Mouse (Mus musculus): ENCODE data around the gene Fgd5. TPM values are rescaled to one million over a fixed set of nuclear protein-coding genes. Genes with fewer than 3 reads are reported as not detected.

Gene Fgd5
- polyA plus RNA-seq, 2 experiments, result 1.5 to 1.6 TPM

- Histone ChIP-seq H3K4me2 (ENCODE audit: low read depth) (no peak overlapping the region), H3K36me3 (replicated peaks; ENCODE audit: control insufficient read depth, insufficient read depth, low read depth) (no peaks in the 10 kb centered on the region), H3K9ac (replicated peaks) (no peak overlapping the region), H3K9me3 (ENCODE audit: control insufficient read depth, low read length) (no peaks in the 10 kb centered on the region), H3K4me1 (replicated peaks; ENCODE audit: control insufficient read depth in 2 of 2, insufficient read depth in 2 of 2, low read length in 1 of 2) (no peaks in the 10 kb centered on the region), H3K27ac (no peak overlapping the region), H3K27me3 (ENCODE audit: control insufficient read depth, insufficient read depth, low read length) (no peaks in the 10 kb centered on the region), H3K4me3 (ENCODE audit: insufficient read depth in 1 of 2, low read depth in 2 of 2, low read length in 2 of 2) (no peak overlapping the region)
- TF ChIP-seq CTCF (IDR thresholded peaks at IDR 0.05; ENCODE audit: low read depth) (no peak), EP300 (IDR thresholded peaks at IDR 0.05; ENCODE audit: low read depth) (no peak)
- ATAC-seq (ENCODE audit: insufficient read depth) (no peak), DNase-seq (ENCODE audit: low read depth in 3 of 3, low spot score in 3 of 3) (no peak)
- 72% methylated on average over 6 of the region's 6 CpGs for WGBS (ENCODE audit: insufficient replicate concordance)
Measured at GRCm38 (mm10) chr6:92021506-92021905, 42.8 kb downstream of the Fgd5 start.

DNA sequence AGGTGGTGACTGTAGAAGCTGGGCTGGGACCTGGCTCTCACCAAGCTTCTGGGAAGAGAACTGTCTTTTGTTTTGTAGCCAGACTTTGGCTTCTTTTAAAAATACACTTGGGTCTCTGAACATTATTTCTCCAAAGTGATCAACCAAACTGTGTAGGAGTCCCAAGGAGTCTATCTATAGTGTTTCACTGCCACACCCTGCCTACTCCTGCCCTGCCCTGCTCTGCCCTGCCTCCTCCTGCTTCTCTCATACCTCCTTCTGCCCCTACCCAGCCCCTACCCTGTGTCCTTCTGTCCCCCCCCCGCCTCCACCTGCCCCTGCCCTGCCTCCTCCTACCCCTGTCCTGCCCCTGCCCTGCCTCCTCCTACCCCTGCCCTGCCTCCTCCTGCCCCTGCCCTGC, 46.6 kb downstream of the Fgd5 start:
- Histone ChIP-seq H3K27me3 (ENCODE audit: control insufficient read depth, insufficient read depth, low read length) (no peaks in the 10 kb centered on the region), H3K27ac (no peak overlapping the region), H3K36me3 (replicated peaks; ENCODE audit: control insufficient read depth, insufficient read depth, low read depth) (no peaks in the 10 kb centered on the region), H3K9ac (replicated peaks) (no peak overlapping the region), H3K4me2 (ENCODE audit: low read depth) (no peak overlapping the region), H3K9me3 (ENCODE audit: control insufficient read depth, low read length) (no peaks in the 10 kb centered on the region), H3K4me1 (replicated peaks; ENCODE audit: control insufficient read depth in 2 of 2, insufficient read depth in 2 of 2, low read length in 1 of 2) (no peaks in the 10 kb centered on the region), H3K4me3 (ENCODE audit: insufficient read depth in 1 of 2, low read depth in 2 of 2, low read length in 2 of 2) (no peak overlapping the region)
- 67% methylated on average over 1 of the region's 1 CpGs for WGBS (ENCODE audit: insufficient replicate concordance)
- DNase-seq (ENCODE audit: low read depth in 3 of 3, low spot score in 3 of 3) (no peak), ATAC-seq (ENCODE audit: insufficient read depth) (no peak)
- TF ChIP-seq EP300 (IDR thresholded peaks at IDR 0.05; ENCODE audit: low read depth), result no peak
- TF ChIP-seq CTCF (IDR thresholded peaks at IDR 0.05; ENCODE audit: low read depth), result no peak

GRCm38 (mm10) chr6:92027379-92027778, 48.7 kb downstream of the Fgd5 start:
- H3K9ac ChIP-seq (replicated peaks), result no peak overlapping the region
- no peak overlapping the region for H3K4me2 ChIP-seq (ENCODE audit: low read depth)
- H3K36me3 ChIP-seq (replicated peaks; ENCODE audit: control insufficient read depth, insufficient read depth, low read depth), result no peaks in the 10 kb centered on the region
- DNase-seq (ENCODE audit: low read depth in 3 of 3, low spot score in 3 of 3), result no peak
- 48% methylated on average over 4 of the region's 4 CpGs for WGBS (ENCODE audit: insufficient replicate concordance)
- no peaks in the 10 kb centered on the region for H3K9me3 ChIP-seq (ENCODE audit: control insufficient read depth, low read length)
- TF ChIP-seq CTCF (IDR thresholded peaks at IDR 0.05; ENCODE audit: low read depth) (no peak), EP300 (IDR thresholded peaks at IDR 0.05; ENCODE audit: low read depth) (no peak)
- no peak for ATAC-seq (ENCODE audit: insufficient read depth)
- H3K4me3 ChIP-seq (ENCODE audit: insufficient read depth in 1 of 2, low read depth in 2 of 2, low read length in 2 of 2), result no peak overlapping the region
- H3K27ac ChIP-seq, result no peak overlapping the region
- no peaks in the 10 kb centered on the region for H3K4me1 ChIP-seq (replicated peaks; ENCODE audit: control insufficient read depth in 2 of 2, insufficient read depth in 2 of 2, low read length in 1 of 2)
- H3K27me3 ChIP-seq (ENCODE audit: control insufficient read depth, insufficient read depth, low read length), result no peaks in the 10 kb centered on the region

DNA sequence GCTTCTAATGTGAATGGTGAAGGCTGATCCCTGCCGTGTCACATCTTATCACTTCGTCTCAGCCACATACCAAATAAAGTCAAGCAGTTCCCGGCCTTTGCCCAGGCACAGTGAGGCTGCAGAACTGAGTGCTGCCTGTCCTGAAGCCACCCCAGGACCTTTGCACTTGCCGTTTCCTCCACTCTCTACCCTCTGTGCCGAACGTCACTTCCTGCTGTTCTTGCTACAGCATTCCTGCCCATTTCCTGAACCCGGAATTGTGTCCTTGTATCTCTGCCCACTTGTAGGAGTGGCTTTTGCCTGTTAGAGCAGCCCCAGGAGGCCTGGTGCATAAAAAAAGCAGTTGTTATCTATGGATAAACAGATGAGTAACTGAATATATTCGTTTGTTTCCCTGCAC, 52.0 kb downstream of the Fgd5 start:
- WGBS (ENCODE audit: insufficient replicate concordance), result 33% methylated on average over 8 of the region's 8 CpGs

DNA sequence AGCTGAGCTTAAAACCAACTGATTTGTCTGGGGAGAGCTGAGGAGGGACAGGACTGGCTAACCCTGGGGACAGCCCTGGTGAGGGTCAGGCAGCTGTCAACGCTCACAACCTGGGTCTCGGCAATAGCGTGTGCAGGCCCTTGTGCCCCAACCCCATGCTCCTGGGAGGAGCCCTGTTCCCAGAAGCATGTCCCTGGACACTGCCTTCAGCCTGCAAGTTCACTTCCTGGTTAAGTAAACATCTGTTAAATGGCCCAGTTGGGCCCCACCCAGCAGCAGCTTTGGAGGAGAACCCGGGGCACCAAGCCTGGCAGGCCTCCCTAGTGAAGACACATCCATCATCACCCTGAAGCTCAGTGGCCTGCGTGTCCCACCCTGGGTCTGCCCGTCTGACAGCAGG, 56.0 kb downstream of the Fgd5 start:
- DNase-seq (ENCODE audit: low read depth in 3 of 3, low spot score in 3 of 3) (no peak), ATAC-seq (ENCODE audit: insufficient read depth) (no peak)
- WGBS (ENCODE audit: insufficient replicate concordance), result 58% methylated on average over 6 of the region's 6 CpGs
- no peaks in the 10 kb centered on the region for H3K36me3 ChIP-seq (replicated peaks; ENCODE audit: control insufficient read depth, insufficient read depth, low read depth)
- TF ChIP-seq EP300 (IDR thresholded peaks at IDR 0.05; ENCODE audit: low read depth), result no peak
- TF ChIP-seq CTCF (IDR thresholded peaks at IDR 0.05; ENCODE audit: low read depth), result no peak
- no peaks in the 10 kb centered on the region for H3K4me1 ChIP-seq (replicated peaks; ENCODE audit: control insufficient read depth in 2 of 2, insufficient read depth in 2 of 2, low read length in 1 of 2)
- no peak overlapping the region for H3K27ac ChIP-seq
- H3K9ac ChIP-seq (replicated peaks), result no peak overlapping the region
- H3K4me3 ChIP-seq (ENCODE audit: insufficient read depth in 1 of 2, low read depth in 2 of 2, low read length in 2 of 2), result no peak overlapping the region
- H3K9me3 ChIP-seq (ENCODE audit: control insufficient read depth, low read length), result no peaks in the 10 kb centered on the region
- H3K27me3 ChIP-seq (ENCODE audit: control insufficient read depth, insufficient read depth, low read length), result no peaks in the 10 kb centered on the region
- no peak overlapping the region for H3K4me2 ChIP-seq (ENCODE audit: low read depth)

More for the DNA sequence above, 52.0 kb downstream of the Fgd5 start:
- no peak overlapping the region for H3K27ac ChIP-seq
- H3K9ac ChIP-seq (replicated peaks), result no peak overlapping the region
- H3K4me1 ChIP-seq (replicated peaks; ENCODE audit: control insufficient read depth in 2 of 2, insufficient read depth in 2 of 2, low read length in 1 of 2), result no peaks in the 10 kb centered on the region
- no peak overlapping the region for H3K4me2 ChIP-seq (ENCODE audit: low read depth)
- no peak for TF ChIP-seq EP300 (IDR thresholded peaks at IDR 0.05; ENCODE audit: low read depth)
- TF ChIP-seq CTCF (IDR thresholded peaks at IDR 0.05; ENCODE audit: low read depth), result no peak
- H3K27me3 ChIP-seq (ENCODE audit: control insufficient read depth, insufficient read depth, low read length), result no peaks in the 10 kb centered on the region
- no peak for ATAC-seq (ENCODE audit: insufficient read depth)
- H3K9me3 ChIP-seq (ENCODE audit: control insufficient read depth, low read length), result no peaks in the 10 kb centered on the region
- no peak for DNase-seq (ENCODE audit: low read depth in 3 of 3, low spot score in 3 of 3)
- no peaks in the 10 kb centered on the region for H3K36me3 ChIP-seq (replicated peaks; ENCODE audit: control insufficient read depth, insufficient read depth, low read depth)
- no peak overlapping the region for H3K4me3 ChIP-seq (ENCODE audit: insufficient read depth in 1 of 2, low read depth in 2 of 2, low read length in 2 of 2)

Measured in liver, embryonic 14.5 days (tissue).